Mouse (Mus musculus): ENCODE measurements at regions not wholly inside any gene's neighbourhood (a gene's known extent, or its start where the extent isn't known, plus 50 kb on each side); places are given as distances from the start of the nearest gene placed in this dataset.

DNA sequence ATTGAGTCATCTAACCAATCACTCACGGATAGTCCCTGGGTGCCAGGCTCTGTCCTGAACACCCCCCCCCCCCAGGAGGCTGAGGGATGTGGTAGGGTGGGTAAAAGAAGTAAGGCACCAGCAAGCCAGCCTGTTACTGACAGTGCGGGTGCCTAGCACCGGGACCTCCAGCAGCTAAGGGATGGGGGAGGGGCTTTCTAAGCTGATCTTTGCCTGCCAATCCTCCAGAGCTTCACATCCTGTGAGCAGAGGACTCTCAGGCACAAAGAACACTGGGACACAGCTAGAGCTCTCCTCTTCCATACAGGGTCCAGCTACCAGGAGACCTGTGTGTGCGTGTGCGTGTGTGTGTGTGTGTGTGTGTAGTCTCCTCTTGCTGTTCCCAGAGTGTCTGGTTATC, 215.9 kb downstream of the Matn1 start:
- WGBS: 45% methylated on average over 5 of the region's 5 CpGs
- no peak for ATAC-seq (replicated peaks; ENCODE audit: low FRiP score, low read depth)
- DNase-seq (ENCODE audit: low spot score): no peak
- Histone ChIP-seq H3K27ac (no peak overlapping the region), H3K9me3 (replicated peaks; ENCODE audit: low read length) (no peaks in the 10 kb centered on the region), H3K4me1 (replicated peaks; ENCODE audit: insufficient read depth, low read length) (no peaks in the 10 kb centered on the region), H3K36me3 (ENCODE audit: insufficient read depth, low read length) (no peaks in the 10 kb centered on the region), H3K27me3 (ENCODE audit: insufficient read depth, low read length) (no peaks in the 10 kb centered on the region), H3K4me3 (replicated peaks; ENCODE audit: low read depth, low read length) (no peak overlapping the region), H3K4me2 (ENCODE audit: low read length) (no peak overlapping the region), H3K9ac (ENCODE audit: low read depth, low read length) (no peak overlapping the region)
- no peak for TF ChIP-seq CTCF (IDR thresholded peaks at IDR 0.05; ENCODE audit: low read depth)

DNA sequence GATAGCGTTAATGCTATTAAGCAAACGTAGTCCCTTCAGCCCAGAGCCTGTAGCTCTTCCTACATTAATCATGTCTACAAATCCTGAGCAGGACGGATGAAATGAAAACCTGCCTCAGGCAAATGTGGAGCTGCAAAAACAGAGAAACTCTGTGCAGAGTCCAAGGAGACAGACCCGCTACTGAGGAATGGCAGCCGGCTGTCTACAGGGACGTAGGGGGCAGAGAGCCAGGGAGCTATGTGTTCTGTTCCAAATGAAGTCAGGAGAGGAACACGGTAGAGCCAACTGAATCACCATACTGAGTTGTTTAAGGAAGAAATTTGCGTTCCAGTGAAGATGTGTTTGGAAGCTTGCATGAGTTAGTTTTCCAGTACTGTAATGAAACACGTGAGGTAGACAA, 217.3 kb downstream of the Matn1 start:
- Histone ChIP-seq H3K9ac (ENCODE audit: low read depth, low read length) (no peak overlapping the region), H3K4me3 (replicated peaks; ENCODE audit: low read depth, low read length) (no peak overlapping the region), H3K4me2 (ENCODE audit: low read length) (no peak overlapping the region), H3K27ac (no peak overlapping the region), H3K27me3 (ENCODE audit: insufficient read depth, low read length) (no peaks in the 10 kb centered on the region), H3K4me1 (replicated peaks; ENCODE audit: insufficient read depth, low read length) (no peaks in the 10 kb centered on the region), H3K9me3 (replicated peaks; ENCODE audit: low read length) (no peaks in the 10 kb centered on the region), H3K36me3 (ENCODE audit: insufficient read depth, low read length) (no peaks in the 10 kb centered on the region)
- 59% methylated on average over 9 of the region's 9 CpGs for WGBS
- no peak for TF ChIP-seq CTCF (IDR thresholded peaks at IDR 0.05; ENCODE audit: low read depth)
- ATAC-seq (replicated peaks; ENCODE audit: low FRiP score, low read depth): no peak
- DNase-seq (ENCODE audit: low spot score): no peak

DNA sequence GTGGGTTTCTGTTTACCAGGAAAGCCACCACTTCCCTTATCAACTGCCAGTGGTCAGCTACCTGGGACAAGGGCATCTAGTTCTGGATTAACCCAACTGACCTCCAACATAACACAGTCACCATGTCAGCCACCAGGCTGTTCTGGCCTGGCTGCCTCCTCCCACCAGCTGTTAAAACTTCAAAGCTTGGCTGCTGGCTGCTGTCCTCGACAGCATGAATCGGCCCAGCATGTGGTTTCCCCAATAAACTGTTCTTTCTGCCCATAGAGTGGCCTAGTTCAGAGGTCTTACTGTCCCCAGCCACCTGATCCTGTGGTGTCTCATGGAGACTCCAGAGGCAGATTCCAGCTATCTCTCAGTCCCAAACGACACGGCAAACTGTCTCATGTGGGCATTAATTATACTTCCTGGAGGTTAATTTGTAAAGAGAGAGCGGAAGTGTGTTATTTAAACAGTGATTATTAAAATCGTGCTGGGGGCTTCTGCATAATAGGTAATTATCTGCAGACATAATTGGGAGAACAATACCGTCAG, 219.7 kb downstream of the Matn1 start:
- Histone ChIP-seq H3K9me3 (replicated peaks; ENCODE audit: low read length) (no peaks in the 10 kb centered on the region), H3K9ac (ENCODE audit: low read depth, low read length) (no peak overlapping the region), H3K4me1 (replicated peaks; ENCODE audit: insufficient read depth, low read length) (no peaks in the 10 kb centered on the region), H3K4me2 (ENCODE audit: low read length) (no peak overlapping the region), H3K27ac (no peak overlapping the region), H3K36me3 (ENCODE audit: insufficient read depth, low read length) (no peaks in the 10 kb centered on the region), H3K27me3 (ENCODE audit: insufficient read depth, low read length) (no peaks in the 10 kb centered on the region), H3K4me3 (replicated peaks; ENCODE audit: low read depth, low read length) (no peak overlapping the region)
- WGBS: 33% methylated on average over 7 of the region's 7 CpGs
- DNase-seq (ENCODE audit: low spot score) (no peak), ATAC-seq (replicated peaks; ENCODE audit: low FRiP score, low read depth) (no peak)
- no peak for TF ChIP-seq CTCF (IDR thresholded peaks at IDR 0.05; ENCODE audit: low read depth)

DNA sequence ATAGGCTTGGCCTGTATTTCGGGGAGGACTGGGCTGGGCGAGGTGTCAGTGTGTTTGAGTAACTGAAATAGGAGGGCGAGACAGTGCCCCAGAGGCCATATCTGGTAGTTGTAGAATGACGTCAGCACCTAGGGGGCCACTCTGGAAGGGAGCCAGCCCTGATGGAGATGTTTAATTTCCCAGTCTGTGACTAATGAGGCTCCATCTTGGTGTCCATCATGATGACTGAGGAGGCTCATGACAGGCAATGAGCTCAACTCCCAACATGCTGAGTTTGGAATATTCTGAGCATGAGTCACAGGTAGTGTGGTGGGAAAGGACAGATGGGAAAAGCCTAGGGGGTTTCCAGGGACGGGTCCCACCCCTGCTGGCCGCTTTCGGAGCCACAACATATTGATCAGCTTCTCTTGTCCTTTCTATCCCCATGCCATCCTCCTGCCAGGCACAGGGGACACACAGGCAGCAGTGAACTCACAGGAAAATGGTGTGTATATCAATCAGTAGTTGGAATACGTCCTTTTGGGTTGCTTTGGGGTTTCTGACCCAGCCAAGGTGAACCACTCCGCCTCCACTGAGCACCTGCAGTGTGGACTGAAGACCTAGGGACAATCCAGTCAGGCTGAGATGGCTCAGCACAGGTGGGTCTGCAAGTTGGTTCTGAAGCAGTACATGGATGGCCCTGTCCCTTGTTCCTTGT, 222.5 kb downstream of the Matn1 start:
- H3K27ac ChIP-seq: no peak overlapping the region
- WGBS: 76% methylated on average over 9 of the region's 9 CpGs
- ATAC-seq (replicated peaks; ENCODE audit: low FRiP score, low read depth) (no peak), DNase-seq (ENCODE audit: low spot score) (no peak)
- no peak overlapping the region for H3K4me2 ChIP-seq (ENCODE audit: low read length)
- no peaks in the 10 kb centered on the region for H3K36me3 ChIP-seq (ENCODE audit: insufficient read depth, low read length)
- no peak overlapping the region for H3K9ac ChIP-seq (ENCODE audit: low read depth, low read length)
- H3K27me3 ChIP-seq (ENCODE audit: insufficient read depth, low read length): no peaks in the 10 kb centered on the region
- no peak for TF ChIP-seq CTCF (IDR thresholded peaks at IDR 0.05; ENCODE audit: low read depth)
- H3K9me3 ChIP-seq (replicated peaks; ENCODE audit: low read length): no peaks in the 10 kb centered on the region
- no peak overlapping the region for H3K4me3 ChIP-seq (replicated peaks; ENCODE audit: low read depth, low read length)
- H3K4me1 ChIP-seq (replicated peaks; ENCODE audit: insufficient read depth, low read length): no peaks in the 10 kb centered on the region

DNA sequence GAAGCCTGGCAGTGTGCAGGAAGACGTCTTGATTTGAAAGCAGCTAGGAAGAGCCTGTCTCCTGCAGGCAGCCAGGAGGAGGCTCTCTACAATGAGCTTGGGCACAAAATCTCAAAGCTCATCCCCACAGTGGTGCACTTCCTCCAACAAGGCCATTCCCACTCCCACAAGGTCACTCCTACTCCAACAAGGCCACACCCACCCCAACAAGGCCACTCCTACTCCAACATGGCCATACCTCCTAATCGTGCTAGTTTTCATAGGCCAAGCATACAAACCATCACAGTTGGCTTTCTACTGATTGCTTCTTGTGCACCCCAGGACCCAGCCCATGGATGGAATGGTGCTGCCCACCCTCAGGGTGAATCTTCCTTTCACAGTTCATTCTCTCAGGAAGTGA, 223.7 kb downstream of the Matn1 start:
- DNase-seq (ENCODE audit: low spot score) (no peak), ATAC-seq (replicated peaks; ENCODE audit: low FRiP score, low read depth) (no peak)
- Histone ChIP-seq H3K27ac (no peak overlapping the region), H3K9ac (ENCODE audit: low read depth, low read length) (no peak overlapping the region), H3K27me3 (ENCODE audit: insufficient read depth, low read length) (no peaks in the 10 kb centered on the region), H3K4me2 (ENCODE audit: low read length) (no peak overlapping the region), H3K9me3 (replicated peaks; ENCODE audit: low read length) (no peaks in the 10 kb centered on the region), H3K36me3 (ENCODE audit: insufficient read depth, low read length) (no peaks in the 10 kb centered on the region), H3K4me3 (replicated peaks; ENCODE audit: low read depth, low read length) (no peak overlapping the region), H3K4me1 (replicated peaks; ENCODE audit: insufficient read depth, low read length) (no peaks in the 10 kb centered on the region)
- 75% methylated on average over 2 of the region's 2 CpGs for WGBS
- no peak for TF ChIP-seq CTCF (IDR thresholded peaks at IDR 0.05; ENCODE audit: low read depth)

DNA sequence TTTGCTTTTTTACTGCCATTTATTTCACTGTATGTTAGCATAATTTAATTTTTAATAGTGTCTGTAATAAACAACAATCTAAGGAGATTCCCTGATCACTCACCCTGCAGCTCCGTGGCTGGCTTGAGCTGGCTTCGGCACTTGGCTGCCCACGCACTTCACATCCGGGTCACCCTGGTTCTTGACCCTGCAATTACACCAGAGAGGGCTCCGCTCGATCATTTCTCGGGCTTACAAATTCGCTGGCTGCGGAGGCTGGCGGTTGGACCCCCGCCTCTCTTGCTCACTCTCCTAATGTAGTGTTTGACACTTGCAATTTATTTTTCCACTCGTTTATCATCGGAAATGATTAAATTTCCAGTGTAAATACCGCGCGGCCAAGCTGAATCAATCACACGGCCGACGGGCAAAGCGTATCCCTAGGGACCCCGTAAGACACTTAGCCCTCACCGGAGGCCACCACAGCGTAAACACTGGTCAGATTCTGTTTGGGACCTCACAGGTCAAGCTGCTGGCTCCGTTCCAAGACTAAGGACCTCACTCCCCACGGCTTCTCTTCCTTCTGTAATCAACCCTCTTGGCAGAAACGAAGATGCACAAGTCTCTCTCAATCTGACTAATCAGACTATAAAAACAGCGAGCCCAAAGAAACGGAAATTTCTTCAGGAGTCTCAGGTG, 229.7 kb downstream of the Matn1 start:
- Histone ChIP-seq H3K4me2 (ENCODE audit: low read length) (peak overlapping the region; percentile 39), H3K9ac (ENCODE audit: low read depth, low read length) (no peak overlapping the region), H3K27ac (no peak overlapping the region), H3K4me1 (replicated peaks; ENCODE audit: insufficient read depth, low read length) (peaks cover 9% of the 10 kb centered on the region; the same call in 1 of the 2 replicates), H3K36me3 (ENCODE audit: insufficient read depth, low read length) (no peaks in the 10 kb centered on the region), H3K27me3 (ENCODE audit: insufficient read depth, low read length) (no peaks in the 10 kb centered on the region), H3K9me3 (replicated peaks; ENCODE audit: low read length) (no peaks in the 10 kb centered on the region), H3K4me3 (replicated peaks; ENCODE audit: low read depth, low read length) (no peak overlapping the region)
- peak; percentile 68 for DNase-seq (ENCODE audit: low spot score)
- 20% methylated on average over 28 of the region's 28 CpGs for WGBS
- TF ChIP-seq CTCF (IDR thresholded peaks at IDR 0.05; ENCODE audit: low read depth): no peak
- peak; percentile 33; the same call in 1 of the 2 replicates for ATAC-seq (replicated peaks; ENCODE audit: low FRiP score, low read depth)
